Mouse (Mus musculus) spleen, postnatal 4 days (tissue): ENCODE measurements around the gene Bahcc1.

Experiments used
- DNase-seq, 2 experiments: peaks; one replicate each; pipeline ENCODE4 v3.0.0; 2022; ENCODE audit warnings: low spot score in 2 of 2

Bahcc1 gene

DNA sequence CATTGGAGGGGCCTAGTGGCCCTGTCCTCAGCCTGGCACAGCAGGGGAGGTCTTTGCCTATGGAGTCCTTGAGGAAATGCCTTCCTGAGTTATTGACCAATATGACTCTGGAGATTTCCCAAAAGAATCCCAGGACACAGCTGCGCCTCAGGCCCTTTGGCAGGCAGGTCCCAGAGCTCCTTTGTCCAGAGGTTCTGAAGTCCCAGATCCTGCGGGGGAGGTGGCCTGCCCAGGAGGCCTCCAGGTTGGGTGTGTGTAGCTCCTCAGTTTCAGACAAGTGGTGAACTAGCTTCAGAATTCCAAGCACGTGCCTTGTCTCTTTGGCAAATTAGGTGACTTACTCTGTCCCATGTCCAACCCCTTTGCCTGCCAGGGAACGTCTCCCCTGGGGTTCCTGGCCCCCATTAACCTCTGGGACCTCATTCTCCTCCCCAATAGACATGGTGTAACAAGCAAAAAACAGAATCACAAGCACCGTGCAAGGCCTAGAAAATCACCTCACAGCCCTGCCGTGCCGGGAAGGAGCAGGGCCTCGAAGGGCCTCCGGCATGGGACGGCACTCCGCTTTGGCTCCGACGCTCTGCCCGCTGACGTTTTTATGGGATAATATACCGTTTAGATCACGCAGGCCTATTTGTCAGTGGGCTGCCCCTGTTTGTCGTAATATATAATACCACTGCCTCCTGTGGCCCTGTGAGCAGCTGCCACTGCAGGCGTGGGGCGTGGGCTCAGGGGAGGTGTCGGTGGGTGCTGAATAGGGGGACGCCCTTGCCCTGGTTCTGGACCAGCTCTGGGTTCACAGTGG lies 10.2 kb downstream of the Bahcc1 start:
- no peak for DNase-seq

DNA sequence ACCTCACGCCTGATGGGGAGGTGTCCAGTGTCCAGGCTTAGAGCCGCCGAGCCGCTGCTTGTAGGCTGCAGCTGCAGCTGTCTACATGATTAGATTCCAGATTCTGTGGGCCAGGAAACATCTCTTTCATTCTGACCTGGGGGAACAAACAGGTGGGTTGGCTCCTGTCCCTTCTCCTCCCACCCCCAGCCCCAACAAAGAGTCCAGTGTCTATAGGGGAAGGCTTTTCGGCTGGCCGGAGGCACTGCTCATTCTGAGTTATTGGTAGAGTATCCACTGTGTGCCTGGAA lies 10.7 kb downstream of the Bahcc1 start:
- no peak for DNase-seq

DNA sequence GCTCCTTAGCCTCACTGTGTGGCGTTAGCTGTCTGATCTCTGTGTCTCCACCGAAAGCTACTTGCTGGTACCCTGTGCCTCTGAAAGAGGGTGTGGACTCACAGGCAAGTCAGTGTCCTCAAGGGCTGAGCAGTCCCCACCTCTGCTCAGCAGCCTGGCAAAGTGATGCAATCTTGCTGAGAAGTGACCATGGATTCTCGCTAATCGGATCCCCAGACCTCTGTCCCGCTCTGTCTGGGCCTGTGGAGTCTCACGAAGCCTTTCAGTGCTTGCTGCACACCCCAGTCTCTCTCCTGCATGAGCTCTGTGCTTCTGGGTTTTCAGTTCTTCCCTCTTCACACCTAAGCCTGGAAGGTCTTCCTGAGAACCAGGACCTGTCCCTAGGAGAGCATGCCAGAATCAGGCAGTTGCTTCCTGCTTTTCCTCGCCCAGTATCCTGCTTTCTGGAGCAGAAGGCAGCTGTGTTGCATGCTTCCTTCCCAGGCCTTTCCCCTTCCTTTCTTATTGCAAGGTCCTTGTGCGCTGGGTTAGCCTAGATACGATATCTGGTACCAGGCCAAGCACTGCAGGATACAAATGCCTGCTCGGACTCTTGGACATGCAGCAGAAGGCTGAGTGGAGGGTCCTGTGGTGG lies 15.5 kb downstream of the Bahcc1 start:
- no peak for DNase-seq

DNA sequence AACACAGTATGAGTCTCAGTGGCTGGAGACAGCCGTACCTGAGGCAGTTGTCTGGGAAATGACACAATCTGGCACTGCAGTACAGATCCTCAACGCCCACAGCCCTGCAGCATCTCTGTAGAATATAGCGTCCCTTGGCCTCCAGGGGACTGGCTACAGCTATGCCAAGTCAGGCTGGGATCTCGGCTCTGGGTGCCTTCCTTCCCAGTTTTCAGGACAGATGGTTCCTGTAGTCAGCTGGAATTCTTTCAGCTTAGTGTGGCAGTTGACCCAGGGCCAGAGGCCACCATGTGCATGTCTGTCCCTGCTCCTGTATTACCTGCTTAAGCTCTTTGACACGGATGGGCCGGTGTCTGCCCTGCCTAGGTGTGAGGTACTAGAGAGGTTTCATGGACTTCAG lies 16.2 kb downstream of the Bahcc1 start:
- no peak for DNase-seq

DNA sequence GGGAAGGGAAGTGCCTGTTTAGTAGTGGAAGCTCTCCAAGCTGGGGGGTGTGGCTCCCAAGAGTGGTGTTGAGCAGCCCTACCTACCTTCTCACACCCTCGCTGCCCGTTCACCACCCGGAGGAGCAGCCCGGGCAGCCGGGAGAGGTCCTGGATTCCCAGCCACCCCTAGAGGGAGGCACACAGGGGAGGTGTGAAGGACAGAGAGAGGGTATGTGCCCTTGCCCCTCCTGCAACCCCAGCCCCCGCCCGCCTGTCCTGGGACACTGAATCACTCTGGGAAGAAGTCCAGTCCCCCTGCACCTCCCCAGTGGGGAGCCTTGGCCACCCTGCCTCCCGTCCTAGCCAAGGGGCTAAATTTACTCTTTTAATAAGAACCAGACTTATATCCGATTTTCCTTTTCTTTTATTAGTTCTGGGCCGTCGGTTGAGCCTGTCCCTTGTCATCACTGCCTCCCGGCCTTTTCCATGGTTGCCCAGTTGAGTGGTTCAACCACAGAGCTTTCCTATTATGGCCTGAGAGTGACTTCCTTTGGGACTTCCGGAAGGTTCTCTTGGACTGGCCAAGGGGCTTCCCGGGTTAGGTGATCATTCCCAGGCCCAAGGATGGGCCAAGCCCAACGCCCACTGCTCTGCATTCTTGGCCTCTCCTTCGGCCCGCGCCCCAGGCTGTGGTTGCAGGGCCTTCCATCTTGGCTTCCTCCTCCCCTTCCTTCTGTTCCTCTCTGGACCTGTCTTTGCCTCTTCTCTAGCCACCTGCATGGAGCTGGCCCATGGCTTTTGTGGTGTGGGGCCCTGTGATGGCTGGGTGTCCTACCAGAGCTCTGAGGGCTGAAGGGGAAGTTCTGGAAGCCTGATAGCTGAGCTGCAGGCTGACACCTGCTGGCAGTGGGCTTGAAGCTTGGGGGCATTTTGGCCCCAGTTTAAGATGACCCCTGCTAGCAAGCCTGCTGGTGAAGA lies 18.5 kb downstream of the Bahcc1 start:
- DNase-seq: no peak

DNA sequence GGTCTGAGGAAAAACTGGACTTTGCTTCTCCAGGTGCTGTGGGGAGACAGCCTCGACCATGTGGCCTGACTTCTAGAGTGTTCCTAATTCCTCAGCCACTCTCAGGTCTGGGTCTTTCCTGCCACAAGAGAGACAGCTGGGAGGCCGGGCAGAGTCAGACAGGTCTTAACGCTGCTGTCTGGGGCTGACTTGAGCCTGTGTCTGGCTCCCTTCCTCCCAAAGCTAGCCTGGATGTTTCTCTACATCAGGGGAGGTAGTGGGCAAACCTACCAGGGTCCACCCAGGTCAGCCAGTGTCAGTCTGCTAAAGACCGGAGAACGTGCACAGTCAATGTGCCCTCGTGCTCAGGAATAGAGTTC lies 19.2 kb downstream of the Bahcc1 start:
- no peak for DNase-seq

DNA sequence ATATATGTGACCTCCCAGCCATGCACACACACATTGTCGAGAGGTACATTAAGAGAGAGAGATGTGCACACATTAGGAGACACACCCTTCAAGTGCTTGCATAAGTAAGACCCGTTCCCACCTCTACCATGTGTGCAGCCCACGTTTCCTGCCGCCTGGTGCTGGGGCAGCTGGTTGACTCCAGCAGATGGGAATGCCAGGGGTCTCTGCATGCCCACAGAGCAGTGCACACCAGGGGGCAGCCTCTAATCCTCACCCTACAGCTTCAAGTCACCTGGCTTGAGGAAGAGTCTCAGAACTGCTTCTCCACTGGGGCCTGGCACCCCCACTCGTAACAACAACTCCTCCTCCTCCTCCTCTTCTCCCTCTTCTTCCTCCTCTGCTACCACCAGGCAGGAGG lies 19.7 kb downstream of the Bahcc1 start:
- no peak for DNase-seq

DNA sequence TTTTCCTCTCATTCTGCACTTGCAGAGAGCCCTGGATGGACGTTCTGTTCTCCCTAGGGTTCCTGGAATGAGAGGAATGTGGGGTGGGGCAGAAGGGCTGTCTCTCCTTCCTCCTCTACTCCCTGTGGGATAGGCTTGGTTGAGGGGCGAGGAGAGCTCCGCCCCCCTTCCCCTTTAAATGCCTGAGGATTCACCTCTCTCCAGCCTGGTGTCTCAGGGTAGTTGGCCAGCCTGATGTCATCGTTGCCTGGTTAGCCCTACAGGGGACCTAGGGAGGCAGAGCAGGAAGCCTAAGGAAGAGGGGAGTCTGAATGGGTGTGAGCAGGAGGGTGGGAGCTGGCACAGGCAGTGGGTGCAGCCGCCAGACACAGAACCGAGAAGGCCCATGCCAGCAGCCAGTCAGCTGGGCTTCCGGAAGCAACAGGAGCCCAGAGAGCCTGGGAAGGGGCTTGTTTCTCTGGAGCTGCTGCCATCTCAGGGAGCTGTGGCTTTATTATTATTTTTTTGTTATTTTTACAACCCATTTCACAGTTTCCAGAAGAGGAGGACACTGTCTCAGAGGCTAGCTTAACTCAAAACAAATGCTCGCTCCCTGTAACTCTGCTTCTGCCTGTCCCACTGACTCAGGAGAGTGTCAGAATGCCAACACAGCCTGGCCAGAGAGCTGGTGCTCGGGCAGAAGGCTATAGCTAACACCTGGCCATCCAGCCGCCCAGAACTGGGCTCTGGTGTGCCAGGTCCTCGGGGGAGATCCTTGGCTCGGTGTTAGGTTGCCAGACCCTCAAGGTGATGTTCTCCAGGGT lies 20.3 kb downstream of the Bahcc1 start:
- DNase-seq: no peak

DNA sequence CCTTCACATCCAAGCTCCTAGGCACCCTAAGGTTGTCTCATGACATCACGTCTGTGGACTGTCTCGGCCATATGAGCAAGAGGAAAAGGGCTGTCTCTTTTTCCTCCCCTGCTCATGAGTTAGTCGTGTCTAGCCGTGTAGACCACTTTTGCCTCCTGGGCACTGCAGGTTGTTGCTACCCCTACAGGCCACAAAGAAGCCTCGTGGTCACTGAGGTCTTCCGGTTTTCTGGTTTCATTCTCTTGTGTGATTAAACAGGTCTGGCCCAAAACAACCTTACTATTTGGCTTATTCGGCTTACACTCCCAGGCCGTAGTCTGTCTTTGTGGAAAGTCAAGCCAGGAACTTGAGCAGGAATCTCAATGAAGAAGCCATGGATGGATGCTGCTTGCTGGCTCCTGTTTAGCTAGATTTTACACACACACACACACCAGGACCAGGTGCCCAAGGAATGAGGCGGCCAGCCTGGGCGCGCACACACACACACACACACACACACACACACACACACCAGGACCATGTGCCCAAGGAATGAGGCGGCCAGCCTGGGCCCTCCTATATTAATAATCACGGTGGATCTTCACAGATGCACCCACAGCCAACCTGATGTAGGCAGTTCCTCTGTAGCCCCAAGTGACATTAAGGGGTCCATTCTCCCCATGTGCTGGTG lies 21.0 kb downstream of the Bahcc1 start:
- DNase-seq: no peak

DNA sequence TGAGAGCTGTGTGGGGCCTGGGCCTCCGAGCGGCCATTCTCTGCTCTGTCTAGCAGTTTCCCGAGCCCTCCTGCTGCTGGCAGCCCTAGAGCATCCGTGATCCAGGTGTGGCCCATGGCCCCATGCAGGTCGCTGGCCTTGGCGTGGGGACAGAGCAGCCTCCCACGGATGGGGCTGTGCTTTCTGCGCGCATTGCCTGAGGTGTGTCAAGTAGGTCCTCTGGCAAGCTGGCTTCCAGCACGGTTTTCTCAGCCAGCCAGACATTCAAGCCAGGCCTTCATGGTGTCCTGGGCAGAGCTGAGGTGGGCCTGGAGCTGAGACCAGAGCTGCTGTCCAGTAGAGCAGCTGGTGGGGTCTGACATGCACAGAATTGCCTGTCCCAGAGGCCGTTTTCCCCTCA lies 21.7 kb downstream of the Bahcc1 start:
- no peak for DNase-seq

DNA sequence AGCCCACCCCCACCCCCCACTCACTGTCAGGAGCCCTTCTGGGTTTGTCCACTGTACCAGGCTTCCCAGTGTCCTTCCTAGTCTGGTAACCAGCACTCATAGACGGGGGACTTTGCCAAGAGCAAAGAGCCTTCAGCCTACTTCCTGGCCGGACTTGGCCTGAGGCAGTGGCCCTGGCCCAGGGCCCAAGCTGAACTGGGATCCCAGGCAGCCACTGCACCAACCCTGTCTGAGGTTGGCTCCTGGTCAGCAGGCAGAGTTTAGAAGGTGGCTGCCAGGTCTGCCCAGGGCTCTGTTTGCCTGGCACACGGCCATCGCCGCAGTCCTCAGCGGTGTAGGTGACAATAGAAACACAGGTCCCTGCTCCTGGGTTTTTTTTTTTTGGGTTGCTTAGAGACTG lies 22.3 kb downstream of the Bahcc1 start:
- no peak for DNase-seq

DNA sequence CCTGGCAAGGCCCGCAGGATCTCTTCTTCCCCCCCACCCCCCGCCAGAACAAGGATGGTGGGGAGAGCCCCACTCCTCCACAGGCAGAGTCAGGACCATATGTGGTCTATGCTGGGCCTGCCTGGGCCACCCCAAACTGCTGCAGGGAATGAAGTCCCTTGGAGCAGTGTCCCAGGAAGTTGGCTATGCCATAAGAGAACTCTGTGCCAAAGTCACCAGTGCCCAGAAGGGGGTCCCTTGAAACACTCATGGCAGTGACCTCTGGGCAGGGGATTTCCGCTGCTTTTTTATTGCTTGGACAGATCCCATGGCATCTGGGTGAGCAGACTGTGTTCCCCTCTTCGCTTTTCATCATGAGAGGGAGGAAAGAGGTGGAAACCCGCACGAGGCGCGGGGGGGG lies 22.8 kb downstream of the Bahcc1 start:
- no peak for DNase-seq

DNA sequence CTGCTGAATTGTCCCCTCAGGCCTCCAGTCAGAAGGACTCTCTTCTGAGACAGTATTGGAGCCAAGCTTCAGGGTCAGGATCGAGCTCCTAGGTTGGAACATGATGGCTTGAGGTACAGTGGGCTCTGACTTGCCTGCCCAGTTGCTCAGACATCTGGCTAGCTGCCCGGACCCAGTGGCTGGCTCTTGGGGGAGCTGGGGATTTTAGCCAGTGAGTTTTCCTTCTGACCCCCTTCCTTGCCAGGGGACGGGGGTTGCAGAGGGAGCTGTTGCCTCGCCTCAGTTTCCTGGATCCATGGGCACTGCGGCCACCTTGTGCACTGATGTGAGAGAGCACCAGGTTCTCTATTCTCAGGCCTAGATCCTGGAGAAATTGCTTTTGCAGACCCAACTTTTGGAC lies 23.4 kb downstream of the Bahcc1 start:
- DNase-seq: no peak

DNA sequence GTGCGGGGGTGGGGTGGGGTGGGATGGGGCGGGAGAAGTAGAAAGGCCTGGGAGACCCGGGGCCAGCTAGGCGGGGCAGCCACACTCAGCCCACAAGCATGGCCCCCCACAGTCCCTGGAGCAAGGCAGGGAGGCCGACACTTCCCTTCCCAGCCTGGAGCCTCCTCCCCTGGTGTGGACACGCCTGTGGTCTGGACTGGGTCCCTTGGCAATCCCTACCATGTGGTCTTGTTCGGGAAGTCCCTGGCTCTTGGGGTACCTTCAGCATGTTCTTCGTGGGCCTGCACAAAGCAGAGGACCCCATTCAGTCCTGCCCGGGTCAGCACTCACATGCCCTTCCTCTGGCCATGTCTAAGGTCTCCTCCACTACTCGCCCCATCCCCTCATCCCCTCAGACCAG lies 23.8 kb downstream of the Bahcc1 start:
- no peak for DNase-seq

DNA sequence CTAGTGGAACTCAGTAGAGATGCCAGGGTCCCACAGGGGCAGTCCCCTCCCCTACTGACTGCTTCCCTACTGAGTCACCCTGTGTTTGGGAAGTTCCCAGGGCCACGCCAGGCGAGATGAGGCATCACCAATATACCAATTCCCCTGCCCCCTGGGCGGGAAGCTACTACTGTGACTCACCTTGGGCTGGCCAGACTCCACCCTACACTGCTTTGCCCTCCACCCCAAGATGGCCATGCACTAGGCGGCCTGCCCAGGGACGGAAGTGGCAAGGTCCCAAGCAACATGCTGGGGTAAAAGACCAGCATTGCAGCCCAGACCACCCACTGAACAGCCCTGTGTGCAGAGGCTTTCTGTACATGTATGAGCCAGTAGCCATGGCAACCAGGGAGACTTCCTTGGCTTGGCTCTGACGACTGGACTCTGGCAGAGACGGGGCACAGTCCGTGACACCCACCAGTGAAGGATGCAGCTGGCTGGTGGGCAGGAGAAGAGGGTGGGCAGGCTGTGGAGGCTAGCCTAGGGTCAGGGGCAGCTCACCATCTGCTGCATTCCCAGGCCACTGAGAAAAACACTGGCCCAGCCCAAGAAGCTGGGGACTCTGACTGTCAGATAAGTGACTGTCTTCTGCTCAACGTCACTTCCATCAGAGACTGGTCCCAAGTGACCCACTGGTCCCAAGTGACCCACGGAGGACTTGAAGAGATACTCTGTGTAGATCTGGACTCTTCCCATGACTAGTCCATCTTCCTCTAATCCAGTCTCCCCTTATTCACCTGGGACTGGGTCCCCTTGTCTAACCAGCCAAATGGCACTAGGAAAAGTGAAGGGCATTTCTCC lies 24.5 kb downstream of the Bahcc1 start:
- no peak for DNase-seq

DNA sequence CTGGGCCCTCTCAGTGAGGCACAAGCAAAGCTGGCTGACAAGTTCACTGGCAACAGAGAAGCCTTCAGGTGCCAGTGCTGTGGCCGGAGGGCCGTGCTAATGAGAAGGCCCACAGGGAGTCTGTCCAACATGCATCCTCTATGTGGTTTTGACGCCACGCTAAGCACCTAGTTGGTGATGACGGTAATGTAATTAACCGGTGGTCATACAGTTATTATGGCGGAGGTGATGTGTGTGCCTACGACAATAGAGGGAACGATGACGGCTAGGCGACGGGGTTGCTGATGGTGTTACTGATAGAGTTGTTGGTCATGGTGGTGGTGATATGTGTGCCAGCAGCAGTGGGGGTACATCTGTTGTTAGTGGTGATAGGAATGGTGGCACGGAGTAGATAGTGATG lies 25.2 kb downstream of the Bahcc1 start:
- no peak for DNase-seq

DNA sequence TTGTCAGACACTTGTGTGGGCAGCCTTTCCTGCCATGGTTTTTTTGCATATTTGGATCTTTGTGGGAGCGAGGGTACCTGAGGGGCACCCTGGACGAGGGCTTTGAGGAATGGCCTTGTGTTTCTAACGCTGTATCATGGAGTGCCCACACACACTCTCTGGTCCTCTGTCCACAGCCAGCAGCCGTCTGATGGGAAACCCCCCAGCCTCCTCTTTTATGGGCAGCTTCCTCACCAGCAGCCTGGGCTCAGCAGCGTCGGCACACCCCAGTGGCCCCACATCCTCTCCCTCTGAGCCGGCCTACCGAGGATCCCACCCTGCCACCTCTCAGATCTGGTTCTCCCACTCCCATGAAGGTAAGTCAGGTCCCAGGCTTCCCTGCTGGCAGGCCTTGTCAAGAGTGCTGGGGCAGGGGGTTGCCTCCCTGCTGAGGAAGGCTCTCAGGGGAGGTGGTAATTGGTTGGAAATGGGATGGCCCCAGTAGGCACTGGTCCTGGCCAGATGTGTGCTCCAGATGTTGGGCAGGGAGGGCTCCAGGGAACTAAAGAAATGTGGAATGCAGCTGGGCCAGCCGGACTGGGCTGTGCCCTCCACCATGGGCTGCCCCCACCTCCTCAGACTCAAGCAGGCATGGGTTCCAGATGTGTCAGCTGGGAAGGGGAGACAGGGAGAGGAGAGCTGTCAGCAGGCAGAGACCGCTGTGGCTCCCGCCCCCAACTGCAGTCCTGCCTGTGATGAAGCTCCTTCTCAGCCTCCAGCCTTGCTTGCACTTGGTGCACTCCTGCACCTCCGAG lies 26.3 kb downstream of the Bahcc1 start:
- no peak for DNase-seq

DNA sequence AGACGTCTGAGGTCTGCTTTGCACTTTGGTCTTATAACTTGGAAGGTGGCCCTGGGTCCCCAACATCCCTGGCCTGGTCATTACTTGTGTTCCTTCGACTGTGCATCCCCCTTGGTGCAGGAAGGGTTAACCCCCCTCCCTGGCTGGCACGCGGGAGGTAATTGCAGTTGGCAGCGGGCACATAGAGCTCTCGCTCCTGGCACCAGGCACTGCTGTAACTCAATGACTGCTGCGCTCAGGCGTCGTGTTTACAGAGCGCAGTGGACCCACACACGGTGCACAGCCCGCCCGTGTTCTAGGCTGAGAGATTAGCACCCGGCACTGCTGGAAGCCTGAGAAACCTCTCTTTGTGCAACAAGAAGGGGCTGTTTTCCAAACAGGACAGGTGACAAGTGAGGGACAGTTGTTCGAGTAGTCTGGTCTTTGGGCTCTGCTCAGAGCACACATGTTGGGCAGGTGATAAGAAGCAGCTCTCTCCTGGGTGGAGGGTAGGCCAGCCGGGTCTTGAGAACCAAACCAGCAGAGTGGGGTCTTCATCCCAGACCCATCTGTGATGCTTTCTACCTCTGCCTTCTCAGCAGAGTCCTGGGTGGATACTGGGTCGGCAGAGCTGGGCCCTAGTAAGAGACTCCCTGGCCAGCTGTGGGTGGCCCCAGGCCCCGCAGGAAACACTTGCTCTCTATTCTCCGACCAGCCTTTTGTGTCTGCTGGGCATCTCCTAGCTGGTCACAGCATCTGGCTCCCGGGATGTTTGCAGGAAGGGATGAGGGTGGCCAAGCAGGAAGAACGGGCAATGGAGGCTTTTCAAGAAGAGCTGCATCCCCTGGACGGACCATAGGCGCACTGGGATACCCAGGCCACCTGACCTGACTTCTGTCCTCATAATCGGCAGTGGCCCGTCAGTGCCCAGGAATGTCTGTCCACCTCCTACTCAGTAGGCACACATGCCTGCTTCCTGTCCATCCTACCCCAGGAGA lies 27.3 kb downstream of the Bahcc1 start:
- DNase-seq: no peak

DNA sequence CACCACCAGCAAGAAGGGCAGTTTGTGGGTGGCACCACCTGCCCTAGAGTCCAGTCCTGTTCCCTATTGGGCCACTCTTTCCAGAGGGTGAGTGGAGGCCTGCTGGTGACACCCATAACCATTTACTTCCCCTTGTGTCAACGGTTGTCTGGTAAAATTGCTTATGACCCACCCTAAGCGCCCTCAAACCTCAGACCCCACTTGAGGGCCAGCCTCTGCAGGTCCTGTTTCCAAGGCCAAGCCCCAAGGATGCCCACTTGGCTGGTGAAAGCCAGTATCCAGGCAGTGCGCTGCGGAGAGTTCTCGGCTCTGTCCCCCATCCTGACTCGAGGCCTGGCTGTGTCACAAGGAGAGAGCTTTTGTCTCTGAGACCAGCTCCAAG lies 28.0 kb downstream of the Bahcc1 start:
- no peak for DNase-seq
